Mouse (Mus musculus) liver, postnatal 0 days (tissue): Measurements from ENCODE around the gene Stk35.
A peak's percentile ranks its signal among the peaks of the same experiment; 100 is the strongest.

Experiments
- CTCF ChIP-seq: sonication (generic); IDR thresholded peaks from 2 replicates; pipeline ENCODE4 v1.5.1; 2016; ENCODE audit warnings: antibody characterized with exemption, low read depth
- EP300 ChIP-seq: IDR thresholded peaks from 2 replicates; pipeline ENCODE4 v1.6.1; 2016; ENCODE audit warnings: antibody characterized with exemption, low read depth, mild to moderate bottlenecking

DNA sequence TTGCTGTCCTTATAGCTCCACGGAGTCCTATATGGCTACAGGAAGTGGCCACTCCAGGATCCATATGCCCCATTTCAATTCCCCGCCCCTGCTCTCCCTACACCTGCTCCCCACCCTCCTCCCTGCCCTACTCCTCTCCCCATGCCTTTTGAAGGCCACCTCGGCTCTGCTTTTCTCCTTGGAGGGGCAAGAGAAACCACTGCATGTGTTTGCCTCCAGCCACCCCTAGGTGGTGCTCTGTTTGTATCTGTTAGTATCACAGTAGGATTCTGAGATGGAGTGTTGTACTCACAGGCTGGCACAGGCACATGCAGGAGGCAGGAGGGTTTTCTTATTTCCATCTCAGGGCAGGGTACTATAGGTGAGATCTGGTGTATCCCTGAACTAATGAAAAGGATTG lies 79.5 kb downstream of the Stk35 start:
- TF ChIP-seq CTCF = peak; percentile 67
- TF ChIP-seq EP300 = no peak
